Mouse (Mus musculus) thymus, adult 2 months (tissue): ENCODE results near the gene Ugt1a6a.

Experiments used
- CTCF ChIP-seq: fragments of 200-500 bp; IDR thresholded peaks from 2 replicates; pipeline ENCODE4 v1.5.1; 2012; ENCODE audit warnings: mild to moderate bottlenecking, control low read depth, low read length, moderate library complexity, borderline replicate concordance; ENCODE audit not compliant: control insufficient read depth, poor library complexity, insufficient read depth; ENCODE audit errors: extremely low read depth
- POLR2A ChIP-seq: fragments of 200-500 bp; IDR thresholded peaks from 2 replicates; pipeline ENCODE4 v1.6.1; 2012; ENCODE audit warnings: mild to moderate bottlenecking, low read length, control low read depth, moderate library complexity; ENCODE audit not compliant: control insufficient read depth, poor library complexity, insufficient read depth; ENCODE audit errors: extremely low read depth

DNA sequence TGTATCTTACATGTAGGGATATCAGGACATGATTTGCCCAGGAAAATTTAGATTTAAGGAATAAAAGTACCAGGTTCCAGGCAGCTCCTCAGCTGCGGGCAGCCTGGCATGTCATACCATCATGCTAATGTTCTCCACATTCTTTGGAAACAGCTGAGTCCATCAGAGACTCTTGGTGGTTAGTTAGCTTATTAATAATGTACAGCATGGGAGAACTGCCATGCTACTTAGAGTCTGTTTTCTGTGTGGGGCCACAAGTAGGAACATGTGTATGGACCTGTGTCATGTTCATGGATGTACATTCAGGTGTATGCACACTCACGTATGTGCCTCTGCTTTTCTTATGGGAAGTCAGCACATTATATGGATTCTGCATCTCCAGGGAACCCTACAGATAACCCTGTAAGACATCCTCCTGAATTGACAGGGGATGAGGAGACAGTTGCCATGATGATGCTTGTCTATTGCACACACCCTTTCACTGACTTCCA is 79.9 kb downstream of the Ugt1a6a start:
- TF ChIP-seq CTCF: no peak
- TF ChIP-seq POLR2A: no peak
